Mouse (Mus musculus): ENCODE measurements around the gene Olfr61. TPM values are rescaled to one million over a fixed set of nuclear protein-coding genes. Genes with fewer than 3 reads are reported as not detected.

The Olfr61 gene
- polyA plus RNA-seq, 1 experiment = not detected

GRCm38 (mm10) chr7:140681651-140682050 is 52.9 kb downstream of the Olfr61 start, which contains the start of gene Olfr45:
Olfr45 (plus strand) TSS chr7:140681951.
- WGBS = 87% methylated on average over 1 of the region's 1 CpGs
- Histone ChIP-seq H3K4me3 (ENCODE audit: insufficient read depth, low read depth, low read length) (no peak within 1 kb of the TSS), H3K27me3 (replicated peaks; ENCODE audit: control insufficient read depth, insufficient read depth, low read length) (no peaks in the 10 kb centered on the region), H3K27ac (ENCODE audit: insufficient read depth, low read depth, low read length) (no peak within 1 kb of the TSS), H3K4me1 (ENCODE audit: control insufficient read depth, insufficient read depth, low read length) (no peaks in the 10 kb centered on the region), H3K36me3 (ENCODE audit: control insufficient read depth, insufficient read depth, low read length) (no peaks in the 10 kb centered on the region)
- DNase-seq = no peak
- no peak for TF ChIP-seq CTCF (conservative IDR thresholded peaks at IDR 0.05; ENCODE audit: insufficient read depth, insufficient read length, low read depth, low read length)
- no peak for TF ChIP-seq POLR2A (IDR thresholded peaks at IDR 0.05; ENCODE audit: low read depth, low read length)

Other genes starting within 250 kb of the Olfr61 start
- gene Olfr531, start 226.1 kb upstream of the Olfr61 start, polyA plus RNA-seq (2012; rRNA removed) = not detected in 2 replicates
- not detected in 2 replicates for gene Olfr532, start 207.3 kb upstream of the Olfr61 start, polyA plus RNA-seq (2012; rRNA removed)
- gene Olfr533, start 165.6 kb upstream of the Olfr61 start, polyA plus RNA-seq (2012; rRNA removed) = not detected in 2 replicates
- gene Olfr535, start 144.8 kb upstream of the Olfr61 start, polyA plus RNA-seq (2012; rRNA removed) = not detected in 2 replicates
- not detected in 2 replicates for gene Olfr536, start 121.6 kb upstream of the Olfr61 start, polyA plus RNA-seq (2012; rRNA removed)
- gene Olfr538, start 61.1 kb upstream of the Olfr61 start, polyA plus RNA-seq (2012; rRNA removed) = not detected in 2 replicates
- gene Olfr46, start 27.7 kb upstream of the Olfr61 start, polyA plus RNA-seq (2012; rRNA removed) = not detected in 2 replicates
- gene Olfr53, start 17.5 kb downstream of the Olfr61 start, polyA plus RNA-seq (2012; rRNA removed) = not detected in 2 replicates
- gene Olfr539, start 31.0 kb downstream of the Olfr61 start, polyA plus RNA-seq (2012; rRNA removed) = not detected in 2 replicates
- not detected in 2 replicates for gene Olfr45, start 53.0 kb downstream of the Olfr61 start, polyA plus RNA-seq (2012; rRNA removed)
- gene Olfr541, start 68.3 kb downstream of the Olfr61 start, polyA plus RNA-seq (2012; rRNA removed) = not detected in 2 replicates
- 78.0 and 92.8 TPM in 2 replicates for gene Cyp2e1, start 134.8 kb downstream of the Olfr61 start, polyA plus RNA-seq (2012; rRNA removed)
- gene Syce1, start 158.9 kb downstream of the Olfr61 start, polyA plus RNA-seq (2012; rRNA removed) = 0.05 and 0.10 TPM in 2 replicates
- 0.33 and 1.0 TPM in 2 replicates for gene Zfp941, start 193.2 kb downstream of the Olfr61 start, polyA plus RNA-seq (2012; rRNA removed)
- 7.4 and 9.3 TPM in 2 replicates for gene Urah, start 206.0 kb downstream of the Olfr61 start, polyA plus RNA-seq (2012; rRNA removed)
- 20.6 and 20.8 TPM in 2 replicates for gene Scgb1c1, start 216.6 kb downstream of the Olfr61 start, polyA plus RNA-seq (2012; rRNA removed)
- gene Odf3, start 218.8 kb downstream of the Olfr61 start, polyA plus RNA-seq (2012; rRNA removed) = 0.06 and 0.27 TPM in 2 replicates
- gene Gm45785, start 227.4 kb downstream of the Olfr61 start, polyA plus RNA-seq (2012; rRNA removed) = not detected in 2 replicates
- 53.1 and 63.8 TPM in 2 replicates for gene Ric8a, start 228.0 kb downstream of the Olfr61 start, polyA plus RNA-seq (2012; rRNA removed)
- 25.4 and 26.3 TPM in 2 replicates for gene Bet1l, start 228.6 kb downstream of the Olfr61 start, polyA plus RNA-seq (2012; rRNA removed)

Data from kidney, adult 2 months (tissue).